Mouse (Mus musculus) CH12.LX (cell line): ENCODE data around the gene Agap1. TPM values are rescaled to one million over a fixed set of nuclear protein-coding genes. Genes with fewer than 3 reads are reported as not detected.

ENCODE experiments used
- DNase-seq: peaks from one replicate; pipeline ENCODE4 v3.0.0-alpha.2; 2013; ENCODE audit errors: extremely low read depth
- H3K27ac ChIP-seq: 2 replicates; pipeline ENCODE4 v1.5.1; 2012; ENCODE audit warnings: low read depth, mild to moderate bottlenecking, control low read depth, moderate library complexity; ENCODE audit not compliant: insufficient read depth
- H3K27me3 ChIP-seq: replicated peaks from 2 replicates; pipeline ENCODE3; 2012; ENCODE audit warnings: inconsistent platforms
- H3K36me3 ChIP-seq, 2 experiments: replicated peaks in 1 of 2; 2 replicates each; pipeline versions ENCODE3 to v1.6.1; 2012; ENCODE audit warnings: inconsistent platforms in 1 of 2, low read length in 1 of 2, mild to moderate bottlenecking in 1 of 2, mixed read lengths in 1 of 2, moderate library complexity in 1 of 2; ENCODE audit not compliant: control insufficient read depth in 1 of 2, insufficient read depth in 1 of 2
- H3K4me1 ChIP-seq, 2 experiments: 2 replicates each; pipeline ENCODE4 v1.6.1; 2012; ENCODE audit warnings: inconsistent platforms in 1 of 2, moderate library complexity in 1 of 2; ENCODE audit not compliant: insufficient read depth in 2 of 2, control insufficient read depth in 1 of 2
- H3K4me2 ChIP-seq: 2 replicates; pipeline ENCODE4 v1.6.1; 2012; ENCODE audit warnings: low read depth, mild to moderate bottlenecking, control low read depth; ENCODE audit not compliant: poor library complexity, insufficient read depth, severe bottlenecking
- H3K4me3 ChIP-seq, 3 experiments: fragments of 150-350 bp in 1 of 3; sonication (generic) in 1 of 3; replicated peaks in 1 of 3; 2 replicates each; pipeline versions ENCODE3 to v1.5.1; 2011 to 2012; ENCODE audit warnings: low read depth in 2 of 3, low read length in 2 of 3, mild to moderate bottlenecking in 2 of 3, moderate library complexity in 2 of 3, control low read depth in 1 of 3, improper control_type of control experiment in 1 of 3, inconsistent platforms in 1 of 3, mixed read lengths in 1 of 3; ENCODE audit not compliant: poor library complexity in 1 of 3
- H3K79me2 ChIP-seq: replicated peaks from 2 replicates; pipeline ENCODE4 v1.6.1; 2012; ENCODE audit warnings: mild to moderate bottlenecking, moderate library complexity; ENCODE audit not compliant: control insufficient read depth, poor library complexity, insufficient read depth, severe bottlenecking; ENCODE audit errors: extremely low read depth
- H3K9ac ChIP-seq: 2 replicates; pipeline ENCODE4 v1.6.1; 2012; ENCODE audit warnings: low read depth, mild to moderate bottlenecking, control low read depth, moderate library complexity; ENCODE audit not compliant: insufficient read depth
- H3K9me3 ChIP-seq: replicated peaks from 2 replicates; pipeline ENCODE3; 2012; ENCODE audit warnings: low read length, inconsistent platforms, mixed read lengths
- CHD1 ChIP-seq: IDR thresholded peaks from 2 replicates; pipeline ENCODE4 v1.6.1; 2012; ENCODE audit warnings: low read depth, low read length, improper control_type of control experiment, inconsistent platforms
- CHD2 ChIP-seq: IDR thresholded peaks from 2 replicates; pipeline ENCODE4 v1.6.1; 2011; ENCODE audit warnings: low read length, improper control_type of control experiment
- CTCF ChIP-seq, 2 experiments: IDR thresholded peaks in 1 of 2; conservative IDR thresholded peaks in 1 of 2; 2 replicates each; pipeline ENCODE4 v1.5.1; 2011 to 2012; ENCODE audit warnings: low read depth in 2 of 2, low read length in 2 of 2, improper control_type of control experiment in 1 of 2, inconsistent platforms in 1 of 2, mild to moderate bottlenecking in 1 of 2, moderate library complexity in 1 of 2
- E2F4 ChIP-seq: IDR thresholded peaks from 2 replicates; pipeline ENCODE4 v1.6.1; 2011; ENCODE audit warnings: low read depth, low read length, improper control_type of control experiment; ENCODE audit not compliant: insufficient replicate concordance
- ELF1 ChIP-seq: IDR thresholded peaks from 2 replicates; pipeline ENCODE4 v1.6.1; 2014; ENCODE audit warnings: low read depth, mild to moderate bottlenecking, inconsistent platforms, low read length, improper control_type of control experiment
- ETS1 ChIP-seq: conservative IDR thresholded peaks from 2 replicates; pipeline ENCODE4 v1.6.1; 2012; ENCODE audit warnings: low read depth, mild to moderate bottlenecking, inconsistent platforms, low read length, improper control_type of control experiment, moderate library complexity
- GABPA ChIP-seq: IDR thresholded peaks from 2 replicates; pipeline ENCODE4 v1.6.1; 2012; ENCODE audit warnings: low read depth, low read length, improper control_type of control experiment, inconsistent platforms; ENCODE audit not compliant: insufficient replicate concordance
- HCFC1 ChIP-seq: IDR thresholded peaks from 2 replicates; pipeline ENCODE4 v1.6.1; 2012; ENCODE audit warnings: low read depth, mild to moderate bottlenecking, inconsistent platforms, low read length, improper control_type of control experiment
- IRF4 ChIP-seq: IDR thresholded peaks from 2 replicates; pipeline ENCODE4 v1.6.1; 2014; ENCODE audit warnings: low read depth, mild to moderate bottlenecking, inconsistent platforms, low read length, improper control_type of control experiment
- JUND ChIP-seq: conservative IDR thresholded peaks from 2 replicates; pipeline ENCODE4 v1.6.1; 2011; ENCODE audit warnings: low read depth, low read length, improper control_type of control experiment
- MAZ ChIP-seq: IDR thresholded peaks from 2 replicates; pipeline ENCODE4 v1.6.1; 2012; ENCODE audit warnings: low read depth, mild to moderate bottlenecking, inconsistent platforms, low read length, improper control_type of control experiment, moderate library complexity
- MEF2A ChIP-seq: IDR thresholded peaks from 2 replicates; pipeline ENCODE4 v1.6.1; 2014; ENCODE audit warnings: low read depth, mild to moderate bottlenecking, inconsistent platforms, low read length, improper control_type of control experiment, borderline replicate concordance
- MXI1 ChIP-seq: IDR thresholded peaks from 2 replicates; pipeline ENCODE4 v1.6.1; 2011; ENCODE audit warnings: mild to moderate bottlenecking, low read depth, low read length, improper control_type of control experiment
- MYC ChIP-seq: IDR thresholded peaks from 2 replicates; pipeline ENCODE4 v1.6.1; 2011; ENCODE audit warnings: low read depth, mild to moderate bottlenecking, improper control_type of control experiment, low read length
- NELFE ChIP-seq: IDR thresholded peaks from 2 replicates; pipeline ENCODE4 v1.6.1; 2011; ENCODE audit warnings: low read depth, low read length, improper control_type of control experiment
- NRF1 ChIP-seq: IDR thresholded peaks from 2 replicates; pipeline ENCODE4 v1.6.1; 2014; ENCODE audit warnings: low read depth, mild to moderate bottlenecking, inconsistent platforms, low read length, improper control_type of control experiment, moderate library complexity
- POLR2A ChIP-seq: IDR thresholded peaks from 2 replicates; pipeline ENCODE4 v1.6.1; 2011; ENCODE audit warnings: low read depth, mild to moderate bottlenecking, improper control_type of control experiment, low read length
- POLR2AphosphoS2 ChIP-seq: IDR thresholded peaks from 2 replicates; pipeline ENCODE4 v1.6.1; 2011; ENCODE audit warnings: low read depth, low read length, improper control_type of control experiment
- RAD21 ChIP-seq: IDR thresholded peaks from 2 replicates; pipeline ENCODE4 v1.6.1; 2011; ENCODE audit warnings: low read depth, mild to moderate bottlenecking, low read length, improper control_type of control experiment, moderate library complexity
- SMC3 ChIP-seq: IDR thresholded peaks from 2 replicates; pipeline ENCODE4 v1.6.1; 2011; ENCODE audit warnings: low read depth, low read length, improper control_type of control experiment
- TCF12 ChIP-seq: IDR thresholded peaks from 2 replicates; pipeline ENCODE4 v1.6.1; 2014; ENCODE audit warnings: low read depth, mild to moderate bottlenecking, inconsistent platforms, low read length, improper control_type of control experiment
- UBTF ChIP-seq: IDR thresholded peaks from 2 replicates; pipeline ENCODE4 v1.6.1; 2012; ENCODE audit warnings: low read depth, mild to moderate bottlenecking, inconsistent platforms, low read length, improper control_type of control experiment, moderate library complexity
- ZKSCAN1 ChIP-seq: IDR thresholded peaks from 2 replicates; pipeline ENCODE4 v1.6.1; 2012; ENCODE audit warnings: low read depth, inconsistent platforms, low read length, improper control_type of control experiment, borderline replicate concordance
- ZMIZ1 ChIP-seq: IDR thresholded peaks from 2 replicates; pipeline ENCODE4 v1.6.1; 2012; ENCODE audit warnings: low read depth, mild to moderate bottlenecking, inconsistent platforms, low read length, improper control_type of control experiment
- ZNF384 ChIP-seq: IDR thresholded peaks from 2 replicates; pipeline ENCODE4 v1.6.1; 2012; ENCODE audit warnings: low read depth, low read length, improper control_type of control experiment, inconsistent platforms
- dilution Hi-C: fragments of 300-500 bp; cut with MboI; formaldehyde crosslinking; loops from 2 replicates; pipeline ENCODE4 v1.14.3; 2020; ENCODE audit warnings: low sequenced_read_pairs; ENCODE audit not compliant: extremely low pct_unique_long_range_greater_than_20kb, extremely low pct_ligation_motif_present
- in situ Hi-C: fragments of 300-500 bp; cut with MboI; formaldehyde crosslinking; loops from 3 replicates; pipeline ENCODE4 v1.14.3; 2019; ENCODE audit warnings: low sequenced_read_pairs, low pct_ligation_motif_present, low pct_unique_long_range_greater_than_20kb, mixed read lengths
- polyA plus RNA-seq: library from polyadenylated mRNA; unstranded; fragments of >175 nt; gene quantifications from 2 replicates; pipeline ENCODE4 v1.2.1, GENCODE M21; 2012; ENCODE audit warnings: low read depth; ENCODE audit not compliant: insufficient read length
- total RNA-seq, 2 experiments: library from RNA; depleted of rRNA; stranded (reverse); fragments of 300-350 nt in 1 of 2; fragments of >200 nt in 1 of 2; gene quantifications; 2 replicates each; pipeline ENCODE4 v1.2.3; 2012 to 2014

Gene Agap1
- total and polyA plus RNA-seq, 3 experiments: not detected

- H3K9me3 ChIP-seq: peaks cover 93% of the 10 kb centered on the region
- dilution Hi-C loops: no loop called here
Measured at GRCm38 (mm10) chr1:89486891-89487290, 32.3 kb downstream of the Agap1 start.

GRCm38 (mm10) chr1:89489111-89489971, 34.7 kb downstream of the Agap1 start:
- no peak overlapping the region for H3K9ac ChIP-seq
- no peak for DNase-seq
- no peaks in the 10 kb centered on the region for H3K79me2 ChIP-seq
- no peak overlapping the region for H3K4me3 ChIP-seq
- H3K4me2 ChIP-seq: no peak overlapping the region
- H3K9me3 ChIP-seq: peaks cover 93% of the 10 kb centered on the region
- dilution Hi-C loops (no loop called here), in situ Hi-C loops (no loop called here)
- H3K27me3 ChIP-seq: no peaks in the 10 kb centered on the region
- no peak overlapping the region for H3K27ac ChIP-seq
- no peaks in the 10 kb centered on the region for H3K4me1 ChIP-seq
- TF ChIP-seq RAD21 (no peak), NRF1 (no peak), POLR2A (no peak), E2F4 (no peak), MXI1 (no peak), ZNF384 (no peak), CHD2 (no peak), IRF4 (no peak), HCFC1 (no peak), MEF2A (no peak), ZMIZ1 (no peak), SMC3 (no peak), MYC (no peak), GABPA (no peak), CTCF (conservative IDR thresholded peaks at IDR 0.05 in 1 of 2, IDR thresholded peaks at IDR 0.05 in 1 of 2; ENCODE audit: low read depth in 2 of 2, low read length in 2 of 2) (no peak), ETS1 (no peak), CHD1 (no peak), ZKSCAN1 (no peak)
- TF ChIP-seq, all 38 proteins: peak for 0
- H3K36me3 ChIP-seq: no peaks in the 10 kb centered on the region

More at GRCm38 (mm10) chr1:89486891-89487290, 32.3 kb downstream of the Agap1 start:
- in situ Hi-C loops: no loop called here
- no peak for TF ChIP-seq E2F4
- no peak for TF ChIP-seq CHD1
- no peak for TF ChIP-seq CHD2
- TF ChIP-seq TCF12: no peak
- TF ChIP-seq ETS1: no peak
- TF ChIP-seq UBTF: no peak
- no peak for TF ChIP-seq NELFE
- TF ChIP-seq RAD21: no peak
- TF ChIP-seq POLR2AphosphoS2: no peak
- no peak for TF ChIP-seq MAZ
- TF ChIP-seq JUND: no peak
- TF ChIP-seq ELF1: no peak
- TF ChIP-seq MYC: no peak
- no peak for TF ChIP-seq ZMIZ1
- Histone ChIP-seq H3K9ac (no peak overlapping the region), H3K4me3 (no peak overlapping the region), H3K27ac (no peak overlapping the region), H3K4me1 (no peaks in the 10 kb centered on the region), H3K36me3 (no peaks in the 10 kb centered on the region), H3K27me3 (no peaks in the 10 kb centered on the region), H3K4me2 (no peak overlapping the region), H3K79me2 (no peaks in the 10 kb centered on the region)
- DNase-seq: no peak
